Mouse (Mus musculus): ENCODE measurements around the gene Asphd2. TPM values are rescaled to one million over a fixed set of nuclear protein-coding genes. Genes with fewer than 3 reads are reported as not detected.
"Not testable (repeated sequence)": the region's sequence is repeated elsewhere in the genome, so short reads cannot be mapped to it uniquely, and the experiment has no call there.

Gene Asphd2
- polyA plus RNA-seq, 1 experiment, result 0.67 TPM

DNA sequence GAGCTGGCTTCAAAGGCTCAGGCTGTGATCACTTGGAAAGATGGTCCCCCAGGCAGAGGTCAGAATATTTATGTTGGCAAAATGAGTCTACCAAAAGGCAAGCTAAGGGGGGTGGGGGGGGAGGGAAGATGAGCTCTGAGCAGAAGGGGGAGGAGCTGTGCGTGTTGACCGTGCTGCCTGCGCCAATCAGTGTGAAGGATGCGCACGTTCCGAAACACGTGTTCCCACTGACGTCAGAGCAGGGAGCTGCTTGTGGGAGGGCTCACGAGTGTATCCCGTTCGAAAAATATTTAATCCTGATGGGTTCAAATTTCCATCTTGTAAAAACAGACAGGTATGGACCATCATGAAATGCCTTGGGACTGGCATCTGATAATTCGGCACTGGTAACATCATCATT is 24.9 kb upstream of the Asphd2 start:
- H3K4me2 ChIP-seq (ENCODE audit: low read depth), result no peak overlapping the region
- no peaks in the 10 kb centered on the region for H3K36me3 ChIP-seq (ENCODE audit: control insufficient read depth, insufficient read depth)
- H3K79me2 ChIP-seq (ENCODE audit: control insufficient read depth, insufficient read depth), result no peaks in the 10 kb centered on the region
- peaks cover 33% of the 10 kb centered on the region for H3K27me3 ChIP-seq (ENCODE audit: control insufficient read depth, insufficient read depth, insufficient read length)
- H3K4me3 ChIP-seq, result no peak overlapping the region
- TF ChIP-seq CEBPB (IDR thresholded peaks at IDR 0.05; ENCODE audit: insufficient read depth, poor library complexity, severe bottlenecking), result no peak
- TF ChIP-seq MAX (IDR thresholded peaks at IDR 0.05; ENCODE audit: low read depth), result no peak
- no peak for TF ChIP-seq TCF12 (IDR thresholded peaks at IDR 0.05; ENCODE audit: insufficient read depth, poor library complexity, severe bottlenecking)
- no peak for TF ChIP-seq REST (IDR thresholded peaks at IDR 0.05; ENCODE audit: insufficient read depth, insufficient read length)
- no peak for TF ChIP-seq MYOG (IDR thresholded peaks at IDR 0.05; ENCODE audit: control insufficient read depth in 1 of 3, insufficient read depth in 1 of 3, insufficient read length in 2 of 3, low read depth in 2 of 3)
- no peak for TF ChIP-seq USF1 (IDR thresholded peaks at IDR 0.05; ENCODE audit: low read depth)
- TF ChIP-seq E2F4 (IDR thresholded peaks at IDR 0.05; ENCODE audit: insufficient read depth), result no peak
- no peak for TF ChIP-seq POLR2AphosphoS2 (IDR thresholded peaks at IDR 0.05; ENCODE audit: insufficient read length, low read depth)
- no peak for TF ChIP-seq MYOD1 (IDR thresholded peaks at IDR 0.05; ENCODE audit: control insufficient read depth in 1 of 3, insufficient read length in 2 of 3, low read depth in 2 of 3)
- TF ChIP-seq SRF (IDR thresholded peaks at IDR 0.05; ENCODE audit: control insufficient read depth, insufficient read length, low read depth), result no peak
- TF ChIP-seq TCF3 (IDR thresholded peaks at IDR 0.05; ENCODE audit: insufficient read length, low read depth), result no peak
- no peak for TF ChIP-seq POLR2A (IDR thresholded peaks at IDR 0.05; ENCODE audit: insufficient read length, low read depth)
- H3ac ChIP-seq (ENCODE audit: control insufficient read depth, insufficient read length), result no peak overlapping the region

DNA sequence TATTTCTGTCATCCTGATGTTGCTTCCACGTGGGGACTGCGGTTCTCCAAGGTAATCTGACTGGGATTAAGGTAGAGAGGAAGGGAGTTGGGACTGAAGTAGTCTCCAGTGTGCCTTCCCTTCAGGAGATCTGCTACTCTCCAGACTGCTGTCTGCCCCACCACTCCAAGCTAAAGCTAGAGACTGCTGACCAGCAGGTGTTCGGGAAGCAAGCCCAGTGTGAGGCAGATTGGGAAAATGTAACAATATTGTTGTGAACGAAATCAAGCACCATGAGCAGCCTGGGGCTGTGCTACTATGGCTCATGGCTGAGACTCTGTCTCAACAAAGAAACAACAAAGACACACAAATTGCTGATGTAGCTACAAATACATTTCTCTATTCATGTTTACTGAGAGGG is 23.4 kb upstream of the Asphd2 start:
- Histone ChIP-seq H3K36me3 (ENCODE audit: control insufficient read depth, insufficient read depth) (no peaks in the 10 kb centered on the region), H3ac (ENCODE audit: control insufficient read depth, insufficient read length) (no peak overlapping the region), H3K27me3 (ENCODE audit: control insufficient read depth, insufficient read depth, insufficient read length) (peaks cover 22% of the 10 kb centered on the region), H3K79me2 (ENCODE audit: control insufficient read depth, insufficient read depth) (no peaks in the 10 kb centered on the region), H3K4me2 (ENCODE audit: low read depth) (no peak overlapping the region), H3K4me3 (no peak overlapping the region)
- TF ChIP-seq TCF12 (IDR thresholded peaks at IDR 0.05; ENCODE audit: insufficient read depth, poor library complexity, severe bottlenecking), result no peak
- TF ChIP-seq POLR2A (IDR thresholded peaks at IDR 0.05; ENCODE audit: insufficient read length, low read depth), result no peak
- TF ChIP-seq USF1 (IDR thresholded peaks at IDR 0.05; ENCODE audit: low read depth), result no peak
- TF ChIP-seq REST (IDR thresholded peaks at IDR 0.05; ENCODE audit: insufficient read depth, insufficient read length), result no peak
- no peak for TF ChIP-seq MYOG (IDR thresholded peaks at IDR 0.05; ENCODE audit: control insufficient read depth in 1 of 3, insufficient read depth in 1 of 3, insufficient read length in 2 of 3, low read depth in 2 of 3)
- no peak for TF ChIP-seq POLR2AphosphoS2 (IDR thresholded peaks at IDR 0.05; ENCODE audit: insufficient read length, low read depth)
- TF ChIP-seq SRF (IDR thresholded peaks at IDR 0.05; ENCODE audit: control insufficient read depth, insufficient read length, low read depth), result no peak
- TF ChIP-seq CEBPB (IDR thresholded peaks at IDR 0.05; ENCODE audit: insufficient read depth, poor library complexity, severe bottlenecking), result no peak
- no peak for TF ChIP-seq MYOD1 (IDR thresholded peaks at IDR 0.05; ENCODE audit: control insufficient read depth in 1 of 3, insufficient read length in 2 of 3, low read depth in 2 of 3)
- TF ChIP-seq TCF3 (IDR thresholded peaks at IDR 0.05; ENCODE audit: insufficient read length, low read depth), result no peak
- no peak for TF ChIP-seq MAX (IDR thresholded peaks at IDR 0.05; ENCODE audit: low read depth)
- TF ChIP-seq E2F4 (IDR thresholded peaks at IDR 0.05; ENCODE audit: insufficient read depth), result no peak

DNA sequence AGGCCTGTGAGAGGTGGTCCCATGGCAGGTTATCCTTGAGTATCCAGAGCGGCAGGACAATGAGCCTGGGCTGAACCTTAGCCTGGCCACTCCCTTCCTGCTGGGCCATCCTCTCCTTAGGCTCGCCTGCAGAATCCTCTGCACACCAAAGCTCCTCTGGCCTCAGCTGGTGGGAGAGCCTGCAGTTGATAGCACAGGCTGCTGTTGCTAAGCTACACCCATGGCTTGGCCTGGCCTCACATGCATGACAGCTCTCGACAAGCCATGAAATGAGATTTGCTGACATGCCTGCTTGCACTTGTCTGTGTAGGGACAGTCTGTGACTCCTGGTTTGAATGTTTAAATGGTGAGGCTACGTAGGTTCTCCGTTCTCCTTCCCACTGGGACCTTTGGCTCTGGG is 22.0 kb upstream of the Asphd2 start:
- Histone ChIP-seq H3K27me3 (ENCODE audit: control insufficient read depth, insufficient read depth, insufficient read length) (peaks cover 9% of the 10 kb centered on the region), H3K4me2 (ENCODE audit: low read depth) (no peak overlapping the region), H3ac (ENCODE audit: control insufficient read depth, insufficient read length) (no peak overlapping the region), H3K4me3 (no peak overlapping the region), H3K79me2 (ENCODE audit: control insufficient read depth, insufficient read depth) (no peaks in the 10 kb centered on the region), H3K36me3 (ENCODE audit: control insufficient read depth, insufficient read depth) (no peaks in the 10 kb centered on the region)
- TF ChIP-seq POLR2A (IDR thresholded peaks at IDR 0.05; ENCODE audit: insufficient read length, low read depth) (no peak), POLR2AphosphoS2 (IDR thresholded peaks at IDR 0.05; ENCODE audit: insufficient read length, low read depth) (no peak), SRF (IDR thresholded peaks at IDR 0.05; ENCODE audit: control insufficient read depth, insufficient read length, low read depth) (no peak), CEBPB (IDR thresholded peaks at IDR 0.05; ENCODE audit: insufficient read depth, poor library complexity, severe bottlenecking) (no peak), MYOD1 (IDR thresholded peaks at IDR 0.05; ENCODE audit: control insufficient read depth in 1 of 3, insufficient read length in 2 of 3, low read depth in 2 of 3) (no peak), E2F4 (IDR thresholded peaks at IDR 0.05; ENCODE audit: insufficient read depth) (no peak), TCF3 (IDR thresholded peaks at IDR 0.05; ENCODE audit: insufficient read length, low read depth) (no peak), REST (IDR thresholded peaks at IDR 0.05; ENCODE audit: insufficient read depth, insufficient read length) (no peak), TCF12 (IDR thresholded peaks at IDR 0.05; ENCODE audit: insufficient read depth, poor library complexity, severe bottlenecking) (no peak), MYOG (IDR thresholded peaks at IDR 0.05; ENCODE audit: control insufficient read depth in 1 of 3, insufficient read depth in 1 of 3, insufficient read length in 2 of 3, low read depth in 2 of 3) (no peak), MAX (IDR thresholded peaks at IDR 0.05; ENCODE audit: low read depth) (no peak), USF1 (IDR thresholded peaks at IDR 0.05; ENCODE audit: low read depth) (no peak)

DNA sequence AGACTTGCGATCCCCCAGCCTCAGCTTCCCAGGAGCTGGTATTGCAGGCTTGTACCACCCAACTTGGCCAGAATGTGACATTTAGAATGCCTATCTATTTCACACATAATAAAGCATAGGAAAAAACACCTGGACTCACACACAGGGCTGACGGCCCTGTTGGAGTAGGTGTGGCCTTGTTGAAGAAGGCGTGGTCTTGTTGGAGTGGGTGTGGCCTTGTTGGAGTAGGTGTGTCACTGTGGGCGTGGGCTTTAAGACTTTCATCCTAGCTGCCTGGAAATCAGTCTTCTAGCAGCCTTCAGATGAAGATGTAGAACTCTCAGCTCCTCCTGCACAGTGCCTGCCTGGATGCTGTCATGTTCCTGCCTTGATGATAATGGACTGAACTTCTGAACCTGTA is 18.1 kb upstream of the Asphd2 start:
- H3ac ChIP-seq (ENCODE audit: control insufficient read depth, insufficient read length); H3K27me3 ChIP-seq (ENCODE audit: control insufficient read depth, insufficient read depth, insufficient read length); H3K4me3 ChIP-seq; H3K36me3 ChIP-seq (ENCODE audit: control insufficient read depth, insufficient read depth); H3K4me2 ChIP-seq (ENCODE audit: low read depth); H3K79me2 ChIP-seq (ENCODE audit: control insufficient read depth, insufficient read depth): not testable (repeated sequence)

DNA sequence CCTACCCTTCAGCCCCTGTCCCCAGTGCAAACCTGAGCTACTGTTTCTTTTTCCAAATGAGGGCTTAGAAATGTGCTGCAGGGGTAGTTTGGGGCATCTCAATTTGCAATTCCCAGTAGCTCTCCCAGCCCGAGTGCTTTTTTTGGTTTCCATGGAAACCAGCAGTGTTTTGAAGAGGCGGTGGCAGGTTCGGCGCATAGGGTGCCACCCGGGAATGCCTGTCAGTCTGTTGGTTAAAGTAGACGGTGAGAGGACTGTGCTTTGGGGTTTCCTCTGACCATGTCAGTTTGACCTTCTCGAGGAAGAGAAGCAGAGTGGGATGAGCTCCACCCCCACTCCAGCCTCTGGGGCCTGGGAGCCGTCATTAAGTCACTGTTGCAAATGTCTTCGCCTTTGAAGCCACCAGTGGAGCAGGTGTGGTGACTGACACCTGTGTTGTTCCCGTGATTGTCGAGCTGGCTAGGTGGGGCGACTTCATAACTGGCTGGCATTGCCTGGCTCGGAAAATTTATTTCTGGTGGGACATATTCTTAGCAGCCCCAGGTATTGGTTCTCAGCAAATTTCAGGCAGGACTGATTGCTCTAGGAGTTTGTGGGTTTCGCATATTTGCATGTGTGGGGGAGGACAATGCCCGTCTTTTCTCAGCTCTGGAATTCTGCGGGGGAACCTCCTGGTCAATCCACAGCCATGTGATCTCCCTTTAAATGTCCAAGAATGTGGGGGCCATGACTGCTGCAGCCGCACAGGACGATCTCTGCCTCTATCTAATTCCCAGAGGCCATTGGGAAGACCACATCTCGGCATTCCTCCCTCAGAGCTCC is 17.1 kb upstream of the Asphd2 start:
- Histone ChIP-seq H3K79me2 (ENCODE audit: control insufficient read depth, insufficient read depth) (no peaks in the 10 kb centered on the region), H3K4me3 (no peak overlapping the region), H3K36me3 (ENCODE audit: control insufficient read depth, insufficient read depth) (no peaks in the 10 kb centered on the region), H3ac (ENCODE audit: control insufficient read depth, insufficient read length) (no peak overlapping the region), H3K4me2 (ENCODE audit: low read depth) (no peak overlapping the region), H3K27me3 (ENCODE audit: control insufficient read depth, insufficient read depth, insufficient read length) (no peaks in the 10 kb centered on the region)
- no peak for TF ChIP-seq CEBPB (IDR thresholded peaks at IDR 0.05; ENCODE audit: insufficient read depth, poor library complexity, severe bottlenecking)
- TF ChIP-seq MYOD1 (IDR thresholded peaks at IDR 0.05; ENCODE audit: control insufficient read depth in 1 of 3, insufficient read length in 2 of 3, low read depth in 2 of 3), result peak in 1 of 3 experiments; percentile 22
